Mouse (Mus musculus) c-Kit-positive CD71-positive TER-119-negative erythroid progenitor cells, embryonic 14.5 days (primary cell): ENCODE measurements at regions not wholly inside any gene's neighbourhood (a gene's known extent, or its start where the extent isn't known, plus 50 kb on each side); places are given as distances from the start of the nearest gene placed in this dataset.

Experiments
- DNase-seq: peaks from one replicate; pipeline ENCODE4 v3.0.0-alpha.2; 2013; ENCODE audit warnings: low read depth

DNA sequence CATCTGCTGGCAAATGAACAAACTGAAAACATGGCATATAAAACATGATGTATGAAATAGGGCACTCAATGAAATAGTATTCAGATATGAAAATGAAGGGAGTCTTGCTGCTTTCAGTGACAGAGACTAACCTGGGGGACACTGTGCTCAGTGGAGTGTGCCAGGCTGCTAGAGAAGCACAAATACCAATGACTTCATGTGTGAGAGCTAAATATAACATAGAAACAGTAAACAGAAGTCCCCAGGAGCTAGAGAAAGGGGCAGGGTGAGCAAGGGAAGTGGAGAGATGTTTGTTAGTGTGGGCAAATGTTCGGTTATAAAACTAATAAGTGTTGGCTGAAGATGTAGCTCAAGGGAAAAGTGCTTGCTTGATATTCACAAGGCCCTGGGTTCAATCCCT is 293.2 kb upstream of the Jmjd1c start:
- DNase-seq = no peak

DNA sequence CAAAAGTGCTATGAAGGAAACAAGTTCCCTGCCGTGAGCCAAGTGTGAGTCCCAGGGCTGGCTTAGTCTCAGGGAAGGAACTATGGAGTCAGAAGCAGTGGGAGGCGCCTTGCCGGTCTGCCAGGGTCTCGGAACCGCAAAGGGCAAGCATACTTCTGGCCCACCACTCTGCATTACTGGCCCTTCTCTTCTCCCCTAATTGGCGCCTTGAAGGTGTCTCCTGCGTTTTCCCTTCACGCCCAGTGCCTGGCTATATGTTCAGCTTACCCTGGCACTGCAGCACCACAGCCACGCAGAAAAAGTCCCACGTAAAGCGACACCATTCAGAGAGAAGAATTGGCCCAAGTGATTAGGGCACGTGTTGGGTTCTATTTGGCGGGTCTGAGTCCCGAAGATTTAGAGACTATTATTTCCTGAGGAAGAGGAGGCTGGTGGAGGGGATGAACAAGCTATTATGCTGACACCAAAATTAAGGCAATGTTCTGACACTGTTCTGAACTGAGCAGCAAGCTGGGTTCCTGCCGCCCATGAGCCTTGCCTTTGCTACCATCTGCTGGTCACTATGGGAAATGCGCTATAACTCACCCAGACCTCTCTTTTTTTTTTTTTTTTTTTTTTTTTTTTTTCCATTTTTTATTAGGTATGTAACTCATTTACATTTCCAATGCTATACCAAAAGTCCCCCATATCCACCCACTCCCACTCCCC is 288.5 kb upstream of the Jmjd1c start:
- no peak for DNase-seq

DNA sequence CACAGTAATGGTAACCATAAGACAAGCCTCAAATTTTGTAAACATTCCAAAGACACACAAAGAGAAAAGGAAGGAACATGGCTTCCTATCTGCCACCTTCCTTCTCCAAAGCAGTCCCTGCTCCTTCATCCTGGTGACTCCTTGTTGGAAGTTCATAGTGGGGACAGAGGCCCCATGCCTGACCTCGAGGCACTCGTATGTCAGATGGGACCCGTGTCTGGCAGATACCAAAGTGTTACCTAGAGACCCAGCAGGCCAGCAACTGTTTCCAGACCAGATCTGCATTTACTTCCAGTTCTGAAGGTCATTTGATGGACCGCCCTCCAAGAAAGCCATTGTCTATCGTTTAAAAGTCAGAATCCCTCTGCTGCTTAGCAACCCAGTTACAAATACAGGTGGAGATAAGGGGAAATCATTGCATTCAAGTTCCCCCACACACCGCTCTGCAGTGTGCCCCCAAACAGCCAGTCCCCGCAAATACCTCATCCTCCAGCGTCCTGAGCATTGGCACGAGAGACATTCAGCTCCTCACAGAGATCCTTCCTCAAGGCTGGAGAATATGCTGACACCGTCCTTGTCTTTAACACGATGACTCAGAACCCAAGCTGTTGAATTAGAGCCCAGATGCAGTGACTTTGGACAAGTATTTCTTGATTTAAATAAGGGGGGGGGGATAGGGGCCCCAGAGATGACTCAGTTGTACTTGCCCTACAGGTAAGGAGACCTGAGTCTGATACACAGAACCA is 283.2 kb upstream of the Jmjd1c start:
- no peak for DNase-seq

DNA sequence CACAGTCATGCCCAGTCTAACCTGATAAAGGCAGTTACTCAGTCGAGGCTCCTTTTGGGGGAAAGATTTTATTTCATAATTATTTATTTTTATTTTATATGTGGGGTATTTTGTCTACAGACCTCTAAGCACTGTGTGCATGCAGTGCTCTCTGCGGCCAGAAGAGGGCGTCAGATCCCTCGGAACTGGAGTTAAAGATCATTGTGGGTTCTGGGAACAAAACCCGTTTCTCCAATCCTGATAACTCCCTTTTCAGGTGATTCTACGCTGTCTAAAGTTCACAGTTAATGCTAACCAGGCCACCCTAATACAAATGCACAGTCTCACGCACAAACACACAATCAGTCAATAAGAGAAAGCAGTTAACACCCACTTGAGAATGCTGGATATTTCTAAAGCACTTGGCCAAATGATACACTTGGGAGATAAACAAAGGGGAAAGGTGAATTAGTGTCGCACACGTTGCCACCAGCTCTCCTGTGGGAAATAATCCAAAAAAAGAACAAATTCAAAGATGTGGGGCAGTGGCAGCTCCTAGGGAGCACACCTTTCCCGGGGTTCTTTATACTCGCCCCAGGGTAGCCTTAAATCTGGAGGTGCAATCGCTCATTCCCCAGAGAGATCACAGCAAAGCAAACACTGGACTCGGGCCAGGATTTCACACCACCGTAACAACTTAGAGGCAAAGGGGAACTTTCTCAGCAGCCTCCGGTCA is 281.9 kb upstream of the Jmjd1c start:
- peak; percentile 6 for DNase-seq

DNA sequence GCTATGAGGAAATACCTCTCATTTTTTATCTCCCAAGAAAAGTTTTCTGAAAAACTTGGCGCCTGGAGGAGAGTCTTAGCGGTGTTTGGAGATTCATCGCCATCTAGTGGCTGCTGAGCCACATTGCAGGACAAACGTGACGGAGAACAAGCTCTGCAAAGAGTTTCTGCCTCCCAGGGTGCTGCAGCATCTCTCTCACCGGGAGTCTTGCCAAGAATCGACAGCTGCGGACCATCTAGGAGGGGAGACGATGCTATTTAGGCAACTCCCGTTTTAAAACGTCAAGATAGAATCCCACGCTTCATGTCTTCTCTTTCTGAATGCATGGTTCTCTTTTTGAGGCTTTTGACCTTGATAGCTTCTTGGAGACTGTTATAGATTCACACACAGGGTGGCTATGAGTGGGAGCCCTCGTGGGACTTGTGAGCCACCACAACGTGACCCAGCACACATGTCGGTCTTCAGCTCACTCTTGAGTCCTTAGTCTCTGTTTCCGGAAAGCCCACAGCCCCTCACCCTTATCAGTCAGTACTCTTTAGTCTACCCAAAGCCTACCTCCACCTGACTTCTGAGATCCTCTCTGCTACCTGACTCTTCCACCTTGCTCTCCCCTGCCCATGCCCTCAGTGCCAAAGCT is 281.2 kb upstream of the Jmjd1c start:
- peak; percentile 38 for DNase-seq

DNA sequence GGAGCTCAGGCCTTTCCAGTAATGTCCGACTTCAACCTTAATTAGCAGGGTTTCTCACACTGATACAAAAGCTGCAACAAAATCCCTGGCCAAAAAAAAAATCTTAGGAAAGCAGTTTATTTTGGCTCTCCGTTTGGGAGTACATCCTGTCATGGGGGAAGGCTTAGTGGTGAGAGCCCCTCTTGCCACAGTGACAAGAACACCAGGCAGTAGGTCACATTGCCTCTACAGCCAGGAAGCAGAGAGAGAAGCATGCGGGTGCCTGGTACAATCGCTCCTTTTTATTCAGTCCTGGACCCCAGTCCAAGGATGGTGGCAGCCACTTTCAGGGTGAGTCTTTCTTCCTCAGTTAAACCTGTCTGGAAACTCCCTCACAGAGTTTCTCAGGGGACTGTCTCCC is 280.0 kb upstream of the Jmjd1c start:
- DNase-seq = no peak

DNA sequence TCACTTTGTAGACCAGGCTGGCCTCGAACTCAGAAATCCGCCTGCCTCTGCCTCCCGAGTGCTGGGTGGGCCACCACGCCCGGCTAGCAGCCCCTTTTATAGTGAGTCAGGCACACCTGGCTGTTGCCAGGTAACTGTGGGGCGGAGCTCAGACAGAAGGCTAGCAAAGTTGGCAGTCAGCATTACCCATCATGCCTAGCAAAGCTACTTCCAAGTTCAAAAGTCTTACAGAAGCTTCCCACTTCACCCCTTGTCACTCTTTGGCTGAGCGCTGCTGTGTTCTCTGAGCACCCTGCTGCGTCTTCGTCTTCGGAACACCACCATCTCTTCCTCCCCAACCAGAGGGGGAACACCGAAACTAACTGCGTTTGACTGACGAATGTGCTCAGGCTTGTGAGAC is 279.1 kb upstream of the Jmjd1c start:
- DNase-seq = no peak

DNA sequence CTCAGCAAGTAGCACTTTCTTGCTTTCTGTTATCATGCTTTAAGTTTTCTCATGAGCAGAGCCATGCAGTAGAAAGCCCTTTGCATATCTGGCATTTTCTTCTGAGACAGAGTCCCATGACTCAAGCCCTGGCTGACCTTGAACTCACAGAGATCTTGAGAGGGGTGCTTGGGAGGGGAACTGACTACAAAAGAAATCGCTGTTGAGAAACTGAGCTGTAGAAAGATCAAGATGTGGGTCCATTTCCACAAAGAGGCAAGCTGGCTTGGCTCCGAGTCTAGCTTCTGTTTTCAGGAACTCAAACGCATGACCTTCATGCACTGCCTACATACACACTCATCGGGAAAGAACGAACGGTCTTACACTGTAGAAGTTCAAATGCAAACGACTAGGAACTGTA is 278.0 kb upstream of the Jmjd1c start:
- DNase-seq = no peak

DNA sequence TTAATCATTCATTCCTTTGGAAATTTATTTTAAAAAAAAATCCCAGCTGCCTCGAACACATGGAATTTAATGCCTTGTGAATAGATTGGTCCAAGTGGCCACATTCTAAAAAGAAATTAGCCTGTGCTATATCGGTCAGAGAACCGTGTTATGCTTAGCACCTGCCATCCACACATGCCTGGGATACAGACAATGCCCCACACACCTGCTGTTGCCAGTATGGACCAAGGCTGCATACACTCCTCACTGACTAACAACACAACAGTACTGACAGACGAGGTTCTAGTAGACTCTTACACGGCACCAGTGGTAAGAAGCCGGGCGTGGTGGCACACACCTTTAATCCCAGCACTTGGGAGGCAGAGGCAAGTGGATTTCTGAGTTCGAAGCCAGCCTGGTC is 276.4 kb upstream of the Jmjd1c start:
- no peak for DNase-seq

DNA sequence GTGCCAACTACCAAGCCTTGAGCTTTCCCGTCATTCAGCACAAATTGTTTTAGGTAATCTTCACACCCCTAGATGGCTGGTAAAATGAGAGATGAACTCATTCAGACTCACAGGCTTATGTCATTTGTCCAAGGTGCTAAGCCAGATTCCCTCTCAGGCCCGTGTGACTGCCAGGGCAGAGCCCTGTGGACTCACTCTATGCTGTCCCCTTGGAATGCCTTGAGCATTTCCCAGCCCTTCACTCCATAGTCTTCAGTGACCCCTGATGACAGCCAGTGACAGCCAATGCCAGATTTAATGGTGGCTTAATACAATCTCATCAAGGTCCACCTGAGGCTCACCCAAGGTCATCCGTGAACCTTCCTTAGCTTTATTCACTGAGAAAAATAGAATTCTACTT is 270.2 kb upstream of the Jmjd1c start:
- no peak for DNase-seq

DNA sequence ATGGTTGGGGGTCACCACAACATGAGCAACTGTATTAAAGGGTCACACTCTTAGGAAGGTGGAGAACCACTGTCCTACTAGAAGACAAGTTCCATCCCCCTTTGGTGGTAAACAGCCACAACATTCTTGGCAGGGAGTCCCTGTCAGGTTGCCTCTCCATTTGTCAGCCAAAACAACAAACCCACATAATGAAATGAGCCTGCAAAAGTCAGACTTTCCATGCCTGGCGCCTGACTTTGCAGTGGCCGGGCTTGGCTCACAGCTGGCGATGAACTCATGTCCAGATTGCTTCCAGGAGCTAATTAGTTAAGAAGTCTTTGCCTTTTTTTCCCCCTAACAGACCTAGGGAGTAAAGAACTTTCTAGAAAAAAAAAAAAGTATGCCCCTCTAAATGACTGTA is 269.6 kb upstream of the Jmjd1c start:
- no peak for DNase-seq

DNA sequence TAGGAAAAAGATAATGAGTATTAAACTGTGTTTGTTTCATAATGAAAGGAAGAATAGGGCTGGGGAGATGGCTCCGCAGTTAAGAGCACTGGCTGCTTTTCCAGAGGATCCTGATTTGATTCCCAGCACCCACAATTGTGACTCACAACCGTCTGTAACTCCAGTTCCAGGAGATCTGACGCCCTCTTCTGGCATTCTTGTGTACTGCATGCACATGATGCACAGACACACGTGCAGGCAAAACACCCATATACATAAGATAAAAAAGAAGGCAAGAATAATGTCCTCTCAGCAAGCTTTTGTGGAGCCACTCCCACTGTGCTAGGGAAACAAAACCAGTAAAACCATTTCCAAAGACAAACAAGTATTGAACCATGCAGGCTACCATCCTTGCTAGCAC is 261.0 kb upstream of the Jmjd1c start:
- DNase-seq = no peak

DNA sequence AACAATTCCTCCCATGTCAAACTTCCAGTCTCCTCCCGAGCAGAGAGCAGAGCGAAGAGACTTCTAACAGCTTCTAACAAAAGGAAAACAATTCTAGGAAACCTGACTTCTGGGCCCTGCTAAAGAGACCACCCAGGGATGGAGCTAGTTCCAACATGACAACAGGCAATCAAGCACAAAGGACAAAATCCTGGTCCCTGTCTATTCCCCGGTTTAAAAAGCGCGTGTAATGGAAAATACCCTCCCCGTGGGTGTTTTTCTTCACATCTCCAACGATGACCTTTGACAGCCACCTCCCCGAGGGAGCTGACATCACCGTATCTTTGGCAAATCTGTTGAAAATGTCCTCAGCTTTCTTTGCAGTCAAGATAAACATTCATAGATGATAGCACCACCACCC is 256.9 kb upstream of the Jmjd1c start:
- DNase-seq = no peak

DNA sequence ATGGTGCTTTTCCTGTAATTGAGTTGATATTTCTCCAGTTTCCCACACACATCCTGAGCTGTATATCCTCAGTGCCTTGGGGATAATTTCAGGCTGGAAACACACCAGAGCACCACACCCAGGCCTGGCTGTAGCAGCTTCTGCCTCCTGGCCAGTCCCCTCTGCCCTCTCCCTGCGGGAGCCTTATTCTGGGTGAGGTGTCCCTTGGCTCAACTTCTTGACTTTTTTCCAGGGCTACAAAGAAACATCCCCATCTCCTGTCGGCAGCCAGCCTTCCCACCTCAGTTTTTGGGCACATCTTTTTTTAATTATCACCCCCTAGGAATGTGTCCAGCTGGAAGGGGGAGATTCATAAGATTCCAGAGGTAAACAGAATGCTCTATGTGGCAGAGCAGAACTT is 252.7 kb upstream of the Jmjd1c start:
- no peak for DNase-seq

DNA sequence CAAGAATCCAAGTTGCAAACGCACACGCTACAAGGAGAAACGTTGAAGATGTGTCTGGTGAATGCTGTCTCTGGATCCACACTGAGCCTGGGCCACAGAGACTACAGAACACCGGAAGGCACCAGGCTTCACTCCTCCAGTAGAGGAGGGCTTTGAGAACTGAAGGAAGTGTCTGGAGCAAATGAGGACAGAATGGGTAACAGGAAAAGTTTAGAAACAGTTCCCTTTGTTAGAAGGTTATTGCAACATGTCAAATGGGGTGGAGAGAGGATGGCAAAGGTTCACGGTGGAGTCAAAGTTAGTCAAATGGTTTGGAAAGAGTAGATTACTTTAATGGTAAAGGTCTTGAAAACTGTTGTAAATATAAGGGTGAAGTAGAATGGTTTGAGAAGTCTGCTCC is 247.1 kb upstream of the Jmjd1c start:
- DNase-seq = no peak

DNA sequence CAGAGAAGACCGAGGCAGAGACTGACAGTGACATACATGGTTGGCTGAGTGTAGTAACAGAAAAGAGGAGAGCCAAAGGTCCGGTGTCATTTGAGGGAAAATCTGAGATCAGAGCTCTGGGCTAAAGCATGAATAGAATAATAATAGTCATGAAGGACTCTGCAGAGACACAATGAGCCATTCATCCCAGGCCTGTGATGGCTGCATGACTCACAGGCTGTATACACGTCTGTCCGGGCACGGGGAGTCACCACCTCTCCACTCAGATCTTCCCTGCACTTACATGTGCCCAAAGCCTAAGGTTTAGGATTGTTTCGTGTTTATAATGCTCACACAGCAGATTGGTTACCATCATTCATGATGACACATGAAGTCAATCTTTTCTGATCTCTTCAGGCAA is 246.2 kb upstream of the Jmjd1c start:
- no peak for DNase-seq

DNA sequence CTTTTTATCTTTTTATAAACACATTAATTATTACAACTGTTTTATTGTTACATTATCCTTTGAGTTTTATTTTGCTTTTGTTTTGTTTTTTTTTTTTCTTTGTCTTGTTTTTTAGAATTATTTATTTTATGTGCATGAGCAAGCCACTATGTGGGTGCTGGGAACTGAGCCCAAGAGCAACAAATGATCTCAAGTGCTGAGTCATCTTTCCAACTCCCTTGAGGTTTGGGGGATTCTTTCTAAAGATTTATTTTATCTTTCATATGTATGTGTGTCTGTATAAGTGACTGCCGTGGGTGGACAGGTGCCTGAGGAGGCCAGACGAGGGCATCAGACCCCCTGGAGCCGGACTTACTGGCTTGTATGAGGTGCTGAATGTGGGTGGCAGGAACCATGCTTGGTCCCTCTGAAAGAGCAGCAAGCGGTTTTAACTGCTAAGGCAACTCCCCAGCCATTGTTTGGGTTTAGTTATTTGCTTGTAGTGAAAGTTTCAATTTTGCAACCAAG is 244.9 kb upstream of the Jmjd1c start:
- DNase-seq = no peak

DNA sequence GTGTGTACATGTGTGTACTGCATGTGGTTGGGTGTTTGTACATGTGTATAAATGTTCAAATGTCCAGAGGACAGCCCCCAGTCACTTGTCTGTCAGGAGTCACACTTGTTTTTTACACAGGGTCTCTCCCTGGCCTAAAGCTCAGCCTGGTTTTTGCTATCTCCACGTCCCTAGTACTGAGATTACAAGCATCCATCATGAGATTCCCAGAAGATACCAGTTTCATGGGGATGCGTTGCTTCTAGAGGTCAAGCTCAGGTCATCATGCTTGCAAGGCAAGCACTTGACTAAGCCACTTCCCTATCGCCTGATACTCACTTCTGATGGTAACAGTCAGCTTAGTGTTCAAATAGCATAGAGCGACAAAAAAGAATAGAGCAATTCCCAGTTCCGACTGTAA is 244.1 kb upstream of the Jmjd1c start:
- no peak for DNase-seq

DNA sequence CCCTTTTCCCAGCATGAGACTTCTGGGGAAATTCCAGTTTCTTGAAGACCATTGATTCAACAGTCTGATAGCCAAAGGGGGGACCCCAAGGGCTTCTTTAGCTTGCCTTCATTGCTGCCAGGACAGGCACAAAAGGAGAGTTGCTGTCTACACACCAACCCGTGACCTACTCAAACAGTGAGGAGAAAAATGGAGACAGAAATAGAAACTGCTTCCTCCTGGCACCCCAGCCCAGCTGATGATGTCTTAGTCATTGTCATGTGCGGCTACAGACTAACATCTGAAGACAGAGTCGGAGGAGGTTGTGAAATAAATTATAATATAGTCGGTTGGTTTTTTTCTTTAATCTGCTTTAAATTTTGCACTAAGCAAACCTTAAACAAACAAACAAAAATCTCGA is 243.2 kb upstream of the Jmjd1c start:
- no peak for DNase-seq

DNA sequence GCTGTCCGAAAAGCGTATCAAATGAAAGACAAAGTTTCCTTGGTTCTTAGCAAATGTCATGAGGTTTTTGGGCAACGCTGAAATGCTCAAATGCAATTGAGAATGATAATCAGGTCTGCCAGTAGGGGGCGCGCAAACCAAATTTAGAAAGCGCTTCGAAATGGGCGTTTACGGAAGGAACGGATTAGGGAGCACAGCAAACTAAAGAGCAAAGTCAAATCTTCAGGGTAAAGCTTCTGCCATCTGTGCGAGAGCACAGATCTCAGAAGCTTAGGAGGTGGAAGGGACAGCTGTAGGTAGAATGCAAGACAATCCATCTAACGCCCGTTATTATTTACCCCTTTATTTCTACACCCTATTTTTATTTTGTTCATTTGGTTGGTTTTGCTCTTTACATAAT is 242.7 kb upstream of the Jmjd1c start:
- DNase-seq = peak; percentile 63

DNA sequence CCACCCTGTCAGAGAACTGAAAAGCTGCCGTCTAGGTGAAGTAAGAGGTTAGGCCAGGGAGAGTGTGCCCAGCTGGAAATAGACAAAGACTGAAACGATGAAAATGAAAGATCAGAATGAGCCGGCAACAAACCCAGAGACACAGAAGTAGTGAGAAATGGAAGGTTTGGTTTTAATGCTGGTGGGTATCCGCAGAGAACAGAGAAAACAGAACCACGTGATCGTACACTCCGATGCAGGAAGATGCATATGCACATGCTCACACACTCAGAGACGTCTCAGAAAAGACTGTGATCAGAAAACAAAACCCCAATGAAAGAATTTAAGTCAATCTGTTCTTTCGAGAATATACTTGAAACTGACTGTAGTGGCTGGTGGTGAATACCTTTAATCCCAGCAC is 241.0 kb upstream of the Jmjd1c start:
- DNase-seq = no peak

DNA sequence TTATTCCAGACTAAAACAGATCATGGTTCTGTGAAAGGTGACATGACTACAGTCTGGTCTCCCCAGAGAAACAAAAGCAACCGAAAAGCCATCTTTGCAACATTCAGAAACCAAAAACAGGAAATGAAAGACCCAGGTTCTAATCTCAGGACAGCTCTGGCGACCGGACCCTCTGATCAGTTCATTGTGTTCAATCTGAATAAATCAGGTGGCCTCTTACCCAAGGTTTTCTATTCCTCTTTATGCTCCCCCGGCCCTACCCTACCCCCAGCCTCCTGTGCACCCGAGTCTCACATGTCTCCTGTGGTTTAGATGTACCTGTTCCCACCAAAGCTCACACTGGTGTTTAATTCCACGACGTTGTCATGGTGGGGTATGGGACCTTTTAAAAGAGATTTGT is 238.6 kb upstream of the Jmjd1c start:
- no peak for DNase-seq

DNA sequence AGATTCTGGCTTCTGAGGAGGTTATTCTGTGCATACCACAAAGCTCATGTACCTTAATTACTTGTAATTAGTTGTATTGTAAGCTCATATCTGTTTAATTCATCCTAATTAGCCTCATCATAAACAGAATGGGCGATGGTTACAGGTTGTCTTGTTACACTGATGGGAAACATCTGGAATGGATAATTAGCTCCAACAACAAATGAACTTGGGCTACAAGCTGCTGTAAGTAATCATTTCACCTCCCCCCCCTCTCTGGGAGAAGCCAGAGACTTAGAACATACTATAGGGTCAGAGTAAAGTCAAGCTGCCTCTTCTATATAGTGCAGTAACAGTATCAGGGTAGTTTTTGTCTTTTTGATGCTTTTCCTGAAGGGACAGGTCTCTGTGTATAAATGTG is 234.5 kb upstream of the Jmjd1c start:
- no peak for DNase-seq
